In genomic region chr9:114584183-114585016, GRCm38 (mm10) we compare ENCODE assay signal across 9 mouse cellular contexts. TPM values are rescaled to one million over a fixed set of nuclear protein-coding genes. Genes with fewer than 3 reads are reported as not detected.
DNase-seq lines count a peak whose midpoint lies in the region; ATAC-seq and TF ChIP-seq lines count a peak whose summit lies in the region.
"Had no signal": no experiment of that assay in that cellular context is flagged by ENCODE, and none has a peak within 500 bp of the region (broad histone marks: within the 10 kb centered on the region; RNA-seq: fewer than 3 reads in every experiment).

No protein-coding gene starts in this region.

- peaks cover 36% of the 10 kb centered on the region for H3K36me3 ChIP-seq in limb, embryonic 15.5 days
- peaks cover 4% of the 10 kb centered on the region; the same call in 1 of the 2 replicates for H3K36me3 ChIP-seq in midbrain, embryonic 15.5 days (replicated peaks)

- peak overlapping the region; percentile 77 for H3K4me2 ChIP-seq in limb, embryonic 15.5 days
- peak overlapping the region; percentile 48 for H3K4me2 ChIP-seq in midbrain, embryonic 15.5 days

- H3K4me1 ChIP-seq in bone marrow macrophage, adult 2 months (ENCODE audit: control insufficient read depth, insufficient read depth, low read length): peaks cover 2% of the 10 kb centered on the region; the same call in 1 of the 2 replicates
- H3K4me1 ChIP-seq in limb, embryonic 15.5 days: peaks cover 12% of the 10 kb centered on the region
- H3K4me1 ChIP-seq in midbrain, embryonic 15.5 days: peaks cover 7% of the 10 kb centered on the region

- H3K9ac ChIP-seq in limb, embryonic 15.5 days: 0 out of 2 replicates have a peak overlapping the region, but pooled peaks have one; percentile 21
- H3K9ac ChIP-seq in midbrain, embryonic 15.5 days: no peak overlapping the region

- peak overlapping the region; percentile 49 for H3K4me3 ChIP-seq in bone marrow macrophage, adult 2 months (ENCODE audit: insufficient read depth, low read length)
- H3K4me3 ChIP-seq in limb, embryonic 15.5 days: peak overlapping the region; percentile 42
- H3K4me3 ChIP-seq in midbrain, embryonic 15.5 days: peak overlapping the region; percentile 25

- no peak for ATAC-seq in limb, embryonic 15.5 days (ENCODE audit: insufficient number of reproducible peaks, low FRiP score, low TSS enrichment, low read depth)
- ATAC-seq in midbrain, embryonic 15.5 days (replicated peaks): peak; percentile 66; the same call in 1 of the 2 replicates
- no peak; the same call in 1 of the 2 replicates for ATAC-seq in erythroid progenitor cell, adult 5-6 weeks (replicated peaks; ENCODE audit: low FRiP score, poor library complexity, severe bottlenecking)

- no peaks in the 10 kb centered on the region for H3K9me3 ChIP-seq in limb, embryonic 15.5 days
- no peaks in the 10 kb centered on the region for H3K9me3 ChIP-seq in midbrain, embryonic 15.5 days

- TF ChIP-seq POLR2A in bone marrow macrophage, adult 2 months (IDR thresholded peaks at IDR 0.05; ENCODE audit: borderline replicate concordance, low read depth, low read length): no peak

- no peak for TF ChIP-seq CTCF in bone marrow macrophage, adult 2 months (IDR thresholded peaks at IDR 0.05; ENCODE audit: low read depth, low read length)

- peak; percentile 35 for DNase-seq in gastrocnemius, postnatal 10 days
- no peak for DNase-seq in gastrocnemius, adult 18-20 months (ENCODE audit: low spot score)
- peak; percentile 17 for DNase-seq in heart, postnatal 4 days
- no peak for DNase-seq in cerebellum, postnatal 36 days

- 6% methylated on average over 31 of the region's 31 CpGs for WGBS in limb, embryonic 15.5 days
- WGBS in midbrain, embryonic 15.5 days: 4% methylated on average over 31 of the region's 31 CpGs

- H3K27me3 ChIP-seq in limb, embryonic 15.5 days: no peaks in the 10 kb centered on the region
- H3K27me3 ChIP-seq in midbrain, embryonic 15.5 days (replicated peaks): no peaks in the 10 kb centered on the region

- no peak overlapping the region for H3K27ac ChIP-seq in bone marrow macrophage, adult 2 months (ENCODE audit: insufficient read depth, low read depth, low read length)
- H3K27ac ChIP-seq in limb, embryonic 15.5 days: peak overlapping the region; percentile 55; the same call in 1 of the 2 replicates
- no peak overlapping the region for H3K27ac ChIP-seq in midbrain, embryonic 15.5 days

RNA-seq across cellular contexts. Expression of gene Trim71, which starts 20.2 kb away (rescaled TPM):
- under 1 TPM in 1 of 2 experiments, not detected in 1; 0.02 TPM for total RNA-seq in gastrocnemius, postnatal 10 days (2021)
- total RNA-seq in gastrocnemius, adult 18-20 months (2021): not detected
- polyA plus RNA-seq in bone marrow macrophage, adult 2 months (2012; ENCODE audit: insufficient read depth, insufficient read length, missing spikeins): not detected in 2 replicates
- not detected for total RNA-seq in heart, postnatal 4 days (2021)
- polyA plus RNA-seq in limb, embryonic 15.5 days (2015; fragmentation: Nextera tagmentation; extraction: Ambion mirVana): 0.24 and 0.27 TPM in 2 replicates
- 0.15 and 0.17 TPM in 2 replicates for polyA plus RNA-seq in midbrain, embryonic 15.5 days (2015; fragmentation: Nextera tagmentation; extraction: Ambion mirVana)
- not detected in 2 replicates for total RNA-seq in erythroid progenitor cell, adult 5-6 weeks (2015; ENCODE audit: low replicate concordance)
- total RNA-seq in erythroid progenitor cell, adult 5-6 weeks (2017; ENCODE audit: low replicate concordance): not detected in 2 replicates
- polyA plus RNA-seq: large intestine, adult 2 months had no signal

RNA-seq across cellular contexts. Expression of gene Cnot10, which starts 55.6 kb away (rescaled TPM):
- 10 to 100 TPM; 18.8 to 22.9 TPM for total RNA-seq in gastrocnemius, postnatal 10 days (2021)
- total RNA-seq in gastrocnemius, adult 18-20 months (2021): 10 to 100 TPM; 15.2 to 15.4 TPM
- polyA plus RNA-seq in bone marrow macrophage, adult 2 months (2012; ENCODE audit: insufficient read depth, insufficient read length, missing spikeins): 23.0 and 24.2 TPM in 2 replicates
- 10 to 100 TPM; 30.8 to 31.3 TPM for total RNA-seq in heart, postnatal 4 days (2021)
- 60.9 and 61.3 TPM in 2 replicates for polyA plus RNA-seq in limb, embryonic 15.5 days (2015; fragmentation: Nextera tagmentation; extraction: Ambion mirVana)
- polyA plus RNA-seq in midbrain, embryonic 15.5 days (2015; fragmentation: Nextera tagmentation; extraction: Ambion mirVana): 57.4 and 61.0 TPM in 2 replicates
- total RNA-seq in erythroid progenitor cell, adult 5-6 weeks (2015; ENCODE audit: low replicate concordance): 15.5 and 17.6 TPM in 2 replicates
- 14.1 and 18.6 TPM in 2 replicates for total RNA-seq in erythroid progenitor cell, adult 5-6 weeks (2017; ENCODE audit: low replicate concordance)

Comparison
In these comparisons a context has a peak if more than half of its experiments do, and no peak if none do; other contexts are left out.
1. DNase-seq: peak in gastrocnemius, postnatal 10 days (single experiment) and heart, postnatal 4 days (single experiment); none in gastrocnemius, adult 18-20 months (single experiment) and cerebellum, postnatal 36 days (0 of 2).
2. Peak in every context shown above with its lines, with median percentiles within 50 percentile points of each other: H3K4me3 ChIP-seq.